Mouse (Mus musculus) urinary bladder, postnatal 4 days (tissue): ENCODE data around the gene Ubash3a.

Experiments
- DNase-seq, 2 experiments: peaks; one replicate each; pipeline ENCODE4 v3.0.0; 2021 to 2022; ENCODE audit warnings: low spot score in 2 of 2

Ubash3a gene

DNA sequence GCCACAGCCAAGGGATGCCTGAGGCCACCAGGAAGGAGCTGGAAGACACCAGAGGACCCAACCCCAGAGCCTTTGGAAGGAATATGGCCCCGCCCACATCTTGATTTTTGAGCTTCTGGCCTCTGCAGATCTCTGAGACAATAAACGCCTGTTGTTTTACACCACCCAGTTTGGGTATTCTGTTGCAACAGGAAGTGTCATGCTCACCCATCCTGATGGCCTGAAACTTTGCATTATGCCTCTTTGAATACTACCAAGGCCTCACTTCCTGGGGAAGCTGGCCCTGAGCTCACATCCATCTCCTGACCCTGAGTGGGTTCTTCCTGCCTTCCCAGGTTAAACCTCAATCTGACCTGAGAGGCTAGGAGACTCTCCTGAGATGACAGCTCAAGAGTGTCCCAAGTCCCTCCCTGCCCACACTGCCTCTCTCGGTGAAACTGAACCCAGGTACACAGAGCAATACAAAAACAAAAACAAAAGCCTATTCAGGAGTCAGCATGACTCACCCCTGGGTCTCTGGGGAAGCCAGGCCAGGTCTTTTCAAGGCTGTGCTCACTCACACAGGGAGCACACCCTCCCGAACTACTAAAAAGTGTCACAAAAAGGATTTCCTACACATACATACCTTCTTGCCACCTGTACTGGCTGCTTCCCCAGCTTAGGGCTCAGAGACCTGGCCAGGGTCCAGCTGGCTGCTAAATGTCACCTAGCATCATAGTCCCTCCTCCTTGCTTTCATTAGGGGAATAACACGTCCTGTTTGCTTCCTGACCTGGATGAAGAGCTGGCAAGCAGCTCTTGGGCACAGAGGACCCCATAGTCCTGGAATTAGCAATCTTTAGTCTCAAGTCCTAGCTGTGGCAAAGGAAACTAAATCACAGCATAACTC, 8.6 kb downstream of the Ubash3a start:
- no peak for DNase-seq

DNA sequence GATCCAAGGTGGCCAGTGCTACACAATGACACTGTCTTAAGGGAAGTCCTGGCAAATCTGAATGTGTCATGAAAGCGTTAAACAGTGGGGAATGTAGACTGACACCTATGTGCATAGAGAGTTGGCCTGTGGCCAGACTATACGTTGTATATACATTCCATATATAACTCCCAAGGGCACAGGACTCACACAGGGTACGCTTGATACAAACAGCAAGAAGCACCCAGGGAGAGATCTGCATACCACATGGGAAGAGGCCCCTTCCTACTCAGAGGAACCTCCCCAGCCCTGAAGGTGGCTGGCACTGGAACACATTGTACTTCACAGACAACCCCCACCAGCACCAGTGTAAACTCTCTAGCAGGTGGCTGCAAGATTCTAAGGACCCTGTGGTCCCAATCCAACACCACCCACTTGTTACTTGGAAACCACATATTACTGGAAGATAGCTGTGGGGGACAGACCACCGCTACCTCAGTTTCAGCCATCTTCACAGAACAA, 15.2 kb downstream of the Ubash3a start:
- DNase-seq, result no peak

DNA sequence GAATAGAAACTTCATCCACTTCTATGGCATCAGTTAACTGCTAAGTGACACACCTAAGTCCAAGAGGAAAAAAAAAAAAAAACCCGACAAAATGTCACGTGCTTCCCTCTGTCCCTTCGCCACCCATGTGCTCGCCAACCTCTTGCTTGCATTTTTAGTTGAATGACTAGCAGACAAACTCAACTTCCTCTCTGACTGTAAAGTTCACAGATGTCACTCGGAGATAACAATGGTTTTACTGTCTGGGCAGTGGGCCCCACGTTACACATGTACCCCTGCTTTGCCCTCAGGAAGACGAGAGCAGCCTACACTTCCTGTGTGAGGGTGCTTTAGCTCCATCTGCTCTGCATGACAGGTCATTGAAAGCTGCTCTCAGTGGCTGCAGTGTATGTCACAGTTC, 16.2 kb downstream of the Ubash3a start:
- no peak for DNase-seq

DNA sequence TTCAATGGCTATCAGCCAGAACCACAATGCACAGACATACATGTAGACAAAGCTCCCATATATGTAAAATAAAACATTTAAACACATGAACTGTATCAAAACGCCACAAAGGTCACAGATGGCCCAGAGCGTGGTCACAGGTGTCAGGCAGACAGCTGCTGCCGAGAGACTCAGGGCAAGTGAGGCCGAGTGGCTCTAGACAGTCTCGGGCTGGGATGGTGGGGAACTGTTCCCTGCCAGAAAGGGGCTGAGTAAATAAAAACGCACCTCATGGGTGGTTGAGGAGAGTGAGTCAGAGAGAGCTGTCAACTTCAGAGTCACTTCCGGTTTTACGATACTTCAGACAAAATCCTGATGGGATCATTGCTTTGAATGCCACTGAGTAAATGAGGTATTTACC, 16.9 kb downstream of the Ubash3a start:
- no peak for DNase-seq

DNA sequence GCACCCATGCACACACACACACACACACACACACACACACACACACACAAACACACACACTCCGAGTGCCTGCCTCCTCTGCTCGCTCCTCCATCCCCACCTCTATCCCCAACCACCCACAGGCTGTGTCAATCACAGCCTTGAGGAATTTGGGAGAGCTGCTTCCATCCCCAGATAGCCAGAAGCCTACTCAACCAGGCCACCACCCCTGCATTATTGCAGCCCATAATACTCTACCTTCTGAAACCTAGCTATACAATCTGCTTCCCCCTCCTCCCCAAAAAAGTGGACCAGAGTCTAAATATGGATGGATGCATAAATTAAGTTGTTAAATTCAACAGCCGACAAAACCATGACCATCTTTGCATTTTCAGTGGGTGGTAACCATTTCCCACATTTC, 18.7 kb downstream of the Ubash3a start:
- DNase-seq, result peak in 1 of 2 experiments; percentile 34

DNA sequence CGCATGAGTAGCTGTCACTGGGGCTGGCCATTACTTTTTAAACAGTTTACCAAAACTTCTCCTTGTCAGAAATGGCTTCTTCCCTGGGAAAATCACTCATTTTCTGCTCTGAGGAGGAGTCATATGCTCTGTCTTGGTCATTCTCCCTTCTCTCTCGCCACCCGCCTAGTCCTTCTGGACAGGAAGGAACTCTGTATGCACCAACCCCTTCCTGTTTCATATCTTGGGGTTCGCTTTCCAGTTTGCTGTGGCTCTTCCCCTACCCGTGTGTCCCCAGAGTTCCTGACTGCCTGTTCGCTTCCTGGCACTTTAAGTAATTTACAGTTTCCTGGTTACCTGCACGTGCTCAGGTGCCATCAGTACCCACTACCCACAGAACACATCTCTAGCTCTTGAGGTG, 19.3 kb downstream of the Ubash3a start:
- peak in 1 of 2 experiments; percentile 33 for DNase-seq

DNA sequence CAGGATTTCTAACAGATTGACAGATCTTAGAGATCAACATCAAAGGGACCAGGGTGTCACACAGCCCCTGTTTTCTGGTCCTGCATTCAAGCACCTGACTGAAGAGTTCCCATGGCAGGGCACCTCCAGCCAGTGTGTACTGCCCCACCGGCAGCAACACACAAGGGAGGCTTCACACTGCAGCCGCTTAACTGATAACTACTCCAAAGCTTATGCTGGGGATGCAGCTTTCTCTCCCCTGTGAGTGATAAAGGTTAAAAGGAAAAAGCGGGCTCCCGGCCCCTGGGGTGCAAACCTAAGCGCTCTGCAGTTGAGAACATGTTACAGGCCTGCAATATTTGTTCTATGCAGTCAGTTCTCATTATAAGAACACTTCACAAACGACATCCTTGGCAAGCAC, 24.1 kb downstream of the Ubash3a start:
- peak in 1 of 2 experiments; percentile 26 for DNase-seq

DNA sequence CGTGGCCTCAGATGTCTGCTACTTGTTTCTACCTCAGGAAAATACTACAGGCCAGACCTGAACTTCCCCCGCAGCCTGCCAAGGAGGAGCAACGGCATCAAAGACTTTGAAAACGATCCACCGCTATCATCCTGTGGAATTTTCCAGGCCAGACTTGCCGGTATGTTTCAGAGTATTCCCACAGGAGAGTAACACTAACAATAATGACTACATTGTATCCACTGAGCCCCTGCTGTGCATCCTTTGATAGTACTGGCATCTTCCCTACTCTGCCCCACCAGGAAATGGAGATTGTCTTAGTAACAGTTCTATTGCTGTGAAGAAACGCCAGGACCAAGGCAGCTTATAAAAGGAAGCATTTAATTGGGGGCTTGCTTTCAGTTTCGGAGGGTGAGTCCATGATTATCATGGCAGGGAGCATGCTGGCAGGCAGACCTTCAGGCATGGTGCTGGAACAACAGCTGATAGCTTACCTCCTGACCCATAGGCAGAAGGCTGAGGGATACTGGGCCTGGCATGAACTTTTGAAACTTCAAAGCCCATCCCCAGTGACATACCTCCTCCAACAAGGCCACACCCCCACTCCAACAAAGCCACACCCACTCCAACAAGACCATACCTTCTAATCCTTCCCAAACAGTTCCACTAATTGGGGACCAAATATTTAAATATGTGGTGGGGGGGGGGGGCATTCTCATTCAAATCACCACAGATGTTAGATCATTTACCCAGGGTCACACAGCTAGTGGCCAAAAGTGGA, 24.8 kb downstream of the Ubash3a start:
- no peak for DNase-seq

DNA sequence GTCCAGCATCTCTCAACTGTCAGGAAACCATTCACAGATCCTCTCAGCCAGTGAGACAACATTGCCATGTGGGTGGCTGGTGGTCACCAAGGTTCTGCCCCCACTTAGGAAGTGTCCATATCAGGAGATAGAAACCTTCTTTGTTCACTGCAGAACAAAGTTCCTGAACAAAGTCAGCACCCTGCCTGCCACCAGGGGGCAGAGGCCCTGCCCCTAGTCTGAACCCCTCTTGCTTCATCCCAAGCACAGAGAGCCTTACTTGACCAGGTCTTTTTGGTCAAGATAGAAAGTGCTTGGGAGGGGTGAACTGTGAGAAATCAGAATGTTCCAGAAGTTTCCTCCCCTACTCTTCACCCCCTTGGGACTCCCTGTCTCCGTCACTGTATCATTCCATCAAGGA, 28.2 kb downstream of the Ubash3a start:
- DNase-seq, result no peak

DNA sequence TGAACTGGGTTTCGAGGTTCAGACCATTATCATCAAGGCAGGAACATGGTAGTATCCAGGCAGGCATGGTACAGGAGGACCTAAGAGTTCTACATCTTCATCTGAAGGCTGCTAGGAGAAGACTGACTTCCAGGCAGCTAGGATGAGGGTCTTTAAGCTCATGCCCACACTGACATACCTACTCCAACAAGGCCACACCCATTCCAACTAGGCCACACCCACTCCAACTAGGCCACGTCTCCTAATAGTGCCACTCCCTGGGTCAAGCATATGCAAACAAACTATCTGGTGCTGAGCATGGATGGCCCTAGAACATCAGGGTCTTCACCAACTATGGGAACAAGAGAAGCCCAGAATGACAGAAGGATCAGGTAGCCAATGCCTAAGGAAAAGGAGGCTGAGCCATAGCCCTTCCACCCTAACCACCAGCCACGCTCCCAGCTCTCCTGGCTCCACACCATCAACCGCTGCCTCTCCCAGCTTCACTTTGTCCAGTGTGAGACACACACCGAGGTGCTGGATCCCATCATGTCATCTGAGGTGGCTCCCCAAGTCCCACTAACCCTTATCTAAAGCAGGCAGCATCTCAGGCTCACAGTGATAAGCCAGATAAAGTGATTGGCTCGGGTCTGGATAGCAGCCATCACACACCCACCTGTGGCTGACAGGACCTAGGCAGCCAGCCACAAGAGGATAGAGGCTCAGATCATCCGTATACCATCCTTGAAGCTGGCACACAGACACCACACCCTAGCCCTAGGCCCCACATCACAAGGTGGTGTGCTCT, 30.8 kb downstream of the Ubash3a start:
- peak in 1 of 2 experiments; percentile 52 for DNase-seq

DNA sequence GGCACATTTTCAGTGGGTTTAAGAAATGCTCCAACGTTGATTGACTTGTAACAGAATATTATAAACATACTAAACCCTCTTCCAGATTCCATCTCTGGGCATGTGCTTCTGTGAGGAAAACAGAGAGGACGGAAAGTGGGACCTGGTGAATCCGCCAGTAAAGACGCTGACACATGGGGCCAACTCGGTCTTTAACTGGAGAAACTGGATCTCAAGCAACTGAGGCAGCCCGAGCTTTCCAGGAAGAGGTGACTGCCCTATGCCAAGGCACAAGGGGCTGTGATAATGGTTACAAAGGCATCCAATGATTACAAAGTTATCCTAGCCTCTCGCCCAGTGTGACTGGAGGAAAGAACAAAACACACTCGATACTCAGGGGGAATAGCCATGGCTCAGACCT, 33.5 kb downstream of the Ubash3a start:
- peak in 1 of 2 experiments; percentile 52 for DNase-seq

DNA sequence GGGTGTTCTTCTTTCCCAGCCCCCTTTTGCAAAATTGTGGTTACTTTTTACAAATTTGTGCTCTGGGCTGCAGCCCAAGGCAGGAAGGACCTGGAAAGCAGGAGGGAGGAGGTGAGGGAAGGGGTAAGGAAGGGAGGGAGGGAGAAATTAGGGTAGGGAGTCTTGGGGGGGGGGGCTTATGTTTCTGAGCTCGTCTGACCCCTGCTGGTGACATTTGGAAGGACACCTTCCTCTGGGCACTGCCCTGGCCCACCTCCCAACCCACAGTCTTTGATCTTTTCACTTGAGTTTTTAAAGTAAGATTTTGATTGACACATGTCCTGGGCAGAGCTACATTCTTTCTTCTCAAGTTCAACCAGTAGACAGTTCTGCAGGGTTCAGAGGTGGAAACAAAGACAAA, 35.1 kb downstream of the Ubash3a start:
- DNase-seq, result peak in 1 of 2 experiments; percentile 52

DNA sequence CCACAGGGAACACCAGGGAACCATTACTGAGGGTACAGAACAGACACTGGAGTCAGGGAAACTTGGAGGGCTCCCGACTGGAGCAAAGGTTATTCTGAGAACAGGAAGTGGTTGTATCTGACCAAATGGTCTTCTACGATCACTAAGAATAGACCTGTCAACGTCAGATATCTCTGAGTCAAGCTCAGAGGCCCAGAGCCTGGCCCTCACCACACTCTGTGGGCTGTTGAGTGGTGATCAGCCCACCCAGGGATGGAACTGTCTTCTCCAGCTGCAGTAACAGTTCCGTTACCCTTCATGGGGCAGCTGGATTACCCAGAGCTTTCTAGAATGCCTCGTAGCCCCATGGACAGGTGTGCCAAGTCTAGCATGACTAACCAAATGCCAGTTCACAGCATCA, 37.6 kb downstream of the Ubash3a start:
- no peak for DNase-seq

DNA sequence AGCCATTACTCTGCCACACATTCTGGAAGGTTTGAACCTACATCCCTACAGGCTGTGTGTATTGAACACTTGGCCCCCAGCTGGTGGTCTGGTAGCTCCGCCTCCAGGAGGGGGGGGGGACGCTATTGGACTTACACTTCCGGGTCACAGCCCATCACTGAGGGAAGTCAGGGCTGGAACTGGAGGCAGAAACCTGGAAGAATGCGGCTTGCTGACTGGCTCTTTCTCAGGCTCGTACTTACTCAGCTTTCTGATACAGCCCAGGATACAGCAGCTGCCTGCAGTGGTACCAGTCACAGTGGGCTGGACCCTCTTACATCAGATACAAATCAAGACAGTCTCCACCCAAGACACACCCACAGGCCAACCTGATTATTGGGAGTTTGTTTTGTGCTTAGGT, 39.5 kb downstream of the Ubash3a start:
- no peak for DNase-seq

DNA sequence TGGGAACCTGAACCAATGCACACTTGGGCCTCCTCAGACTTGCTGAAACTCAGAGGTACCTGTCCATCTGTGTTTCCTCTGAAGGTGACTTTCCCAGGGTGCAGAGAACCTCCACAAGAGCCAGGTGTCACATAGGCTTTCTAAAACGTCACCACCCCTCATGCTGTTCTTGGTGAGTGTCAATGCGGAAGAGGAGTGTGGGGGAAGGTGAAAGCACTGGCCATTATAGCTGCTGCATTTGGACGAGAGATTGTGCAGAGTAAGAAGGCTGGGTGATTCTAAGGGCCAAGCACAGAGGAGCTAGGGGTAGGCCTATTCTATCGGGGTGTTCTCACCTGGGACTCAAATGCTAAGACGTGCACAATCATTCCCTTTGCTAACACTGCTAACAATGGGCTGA, 46.3 kb downstream of the Ubash3a start:
- DNase-seq, result no peak

DNA sequence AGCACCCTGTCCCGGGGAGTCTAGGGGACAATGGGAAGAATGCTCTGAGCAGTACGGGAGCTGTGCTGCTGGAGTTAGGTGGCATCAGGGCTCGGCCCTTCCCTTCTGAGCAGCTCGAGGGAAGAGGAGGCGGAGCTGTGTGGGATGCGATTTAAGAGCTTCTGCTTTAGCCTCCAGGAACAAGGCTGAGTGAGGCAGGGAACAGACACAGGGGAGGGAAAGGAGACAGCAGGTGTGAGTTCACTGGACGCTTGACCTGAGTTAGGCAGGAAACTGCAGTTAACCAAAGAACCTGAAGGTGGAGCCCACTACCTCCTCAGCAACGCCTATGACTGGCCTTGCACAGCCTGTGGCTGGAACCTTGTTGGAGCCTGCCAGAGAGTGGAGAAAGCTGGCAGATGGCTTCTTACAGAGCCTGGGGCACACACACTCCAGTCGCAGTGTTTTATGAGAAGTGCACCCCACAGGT, 46.8 kb downstream of the Ubash3a start:
- DNase-seq, result peak in 1 of 2 experiments; percentile 73

DNA sequence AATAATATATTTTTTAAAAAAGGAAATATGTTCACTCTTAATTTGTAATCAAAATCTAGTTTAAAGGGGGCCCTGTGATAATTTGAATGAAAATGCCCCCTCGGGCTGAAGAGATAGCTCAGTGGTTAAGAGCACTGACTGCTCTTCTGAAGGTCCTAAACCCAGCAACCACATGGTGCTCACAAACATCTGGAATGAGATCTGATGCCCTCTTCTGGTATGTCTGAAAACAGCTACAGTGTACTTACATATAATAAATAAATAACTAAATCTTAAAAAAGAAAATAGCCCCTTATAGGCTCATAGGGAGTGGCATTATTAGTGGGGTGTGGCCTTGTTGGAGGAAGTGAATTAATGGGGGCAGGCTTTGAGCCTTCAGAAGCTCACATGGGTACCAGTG, 49.5 kb downstream of the Ubash3a start:
- no peak for DNase-seq

DNA sequence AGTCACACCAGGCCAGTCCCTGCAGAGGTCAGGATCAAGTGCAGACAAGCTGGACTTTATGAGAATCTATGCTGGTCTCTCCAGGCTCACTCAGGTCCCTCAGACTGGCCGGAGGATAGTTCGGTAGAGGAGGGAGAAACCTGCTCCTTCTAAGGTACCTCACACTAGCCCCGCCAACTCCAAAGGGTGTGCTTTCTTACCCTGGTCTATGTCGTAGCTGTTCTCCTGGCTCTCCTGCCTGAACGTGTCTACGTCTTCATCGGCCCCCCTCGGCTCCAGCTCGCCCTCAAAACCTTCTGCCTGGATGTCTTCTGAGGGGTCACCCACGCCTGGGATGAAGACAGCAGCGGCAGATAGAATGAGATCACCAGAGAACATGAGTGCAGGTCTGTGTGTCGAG, 50.2 kb downstream of the Ubash3a start:
- no peak for DNase-seq

DNA sequence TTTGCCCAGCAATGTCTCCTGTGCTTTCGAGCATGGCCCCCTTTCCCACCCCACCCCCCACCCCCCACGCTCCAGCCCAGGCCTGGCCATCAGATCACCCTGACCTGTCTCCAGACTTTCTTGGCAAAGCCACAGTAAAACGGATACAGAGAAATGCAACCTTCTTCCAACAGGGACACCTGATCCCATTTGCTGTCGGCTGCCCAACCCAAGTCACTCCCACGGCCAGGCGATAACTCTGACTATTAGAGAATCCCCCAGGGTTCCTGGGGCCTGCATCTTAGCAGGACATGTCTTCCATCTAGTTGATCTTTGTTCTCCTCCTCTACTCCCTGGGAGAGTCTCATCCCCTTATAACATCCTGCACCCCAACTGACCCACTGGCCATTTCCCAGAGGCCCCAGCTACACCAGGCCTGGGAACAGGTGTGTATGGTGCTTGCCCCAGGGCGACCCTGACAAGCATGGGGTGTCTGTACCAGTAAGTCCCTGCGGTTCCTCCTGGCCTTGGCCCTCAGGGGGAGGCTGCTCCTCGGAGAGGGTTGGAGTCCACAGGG, 50.7 kb downstream of the Ubash3a start:
- DNase-seq, result no peak

DNA sequence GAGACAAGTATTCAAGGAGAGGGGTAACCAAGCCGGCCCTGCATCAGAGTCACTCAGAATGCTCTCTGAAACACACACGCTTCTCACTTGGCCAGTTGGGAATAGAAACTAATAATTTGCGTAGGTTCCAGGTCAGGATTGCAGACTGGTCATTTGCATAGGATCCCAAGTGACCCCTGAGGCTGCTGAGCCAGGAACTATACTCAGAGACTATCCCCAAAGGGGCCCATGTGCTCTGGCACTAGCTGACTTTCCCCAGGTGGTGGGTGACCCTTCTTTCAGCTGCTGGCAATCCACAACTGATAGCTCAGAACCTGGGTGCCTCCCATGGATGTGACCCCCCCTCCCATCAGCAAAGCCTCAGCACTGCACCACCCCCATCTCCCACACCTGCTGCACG, 51.5 kb downstream of the Ubash3a start:
- DNase-seq, result no peak

DNA sequence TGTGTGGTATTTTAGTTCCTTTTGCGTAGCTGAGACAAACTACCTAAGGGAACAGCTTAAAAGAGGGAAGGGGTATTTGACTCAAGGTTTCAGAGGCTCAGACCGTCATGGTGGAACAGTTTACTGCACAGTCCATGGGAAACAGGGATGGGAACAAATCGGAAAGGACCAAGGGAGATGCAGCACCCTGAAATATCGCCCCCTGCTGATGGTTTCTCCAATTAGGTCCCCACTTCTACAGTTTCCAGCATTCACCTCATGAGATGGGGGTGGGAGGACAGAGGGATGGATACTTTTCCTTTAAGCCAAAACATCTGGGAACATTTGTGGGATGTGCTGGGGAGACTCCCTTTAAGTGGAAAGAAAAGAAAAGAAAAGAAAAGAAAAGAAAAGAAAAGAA, 52.2 kb downstream of the Ubash3a start:
- no peak for DNase-seq

DNA sequence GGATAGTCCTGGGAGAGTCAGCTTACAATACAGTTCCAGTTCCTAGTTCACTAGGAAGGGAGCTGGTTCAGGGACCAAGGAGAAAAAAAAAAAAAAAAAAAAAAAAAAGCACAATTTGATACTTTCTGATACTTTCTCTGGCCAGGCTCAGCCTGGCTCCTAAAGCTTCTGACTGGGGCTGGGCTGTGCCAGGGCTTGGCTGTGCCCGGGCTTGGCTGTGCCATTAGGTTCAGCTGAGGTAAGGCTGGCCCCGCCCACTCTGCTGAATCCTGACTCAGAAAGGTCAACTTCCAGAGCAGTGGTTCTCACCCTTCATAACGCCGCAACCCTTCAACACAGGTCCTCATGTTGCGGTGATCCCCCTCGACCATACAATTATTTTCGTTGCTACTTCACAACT, 52.8 kb downstream of the Ubash3a start:
- no peak for DNase-seq
